Mouse (Mus musculus): Measurements from ENCODE around the gene Zfp217.

DNA sequence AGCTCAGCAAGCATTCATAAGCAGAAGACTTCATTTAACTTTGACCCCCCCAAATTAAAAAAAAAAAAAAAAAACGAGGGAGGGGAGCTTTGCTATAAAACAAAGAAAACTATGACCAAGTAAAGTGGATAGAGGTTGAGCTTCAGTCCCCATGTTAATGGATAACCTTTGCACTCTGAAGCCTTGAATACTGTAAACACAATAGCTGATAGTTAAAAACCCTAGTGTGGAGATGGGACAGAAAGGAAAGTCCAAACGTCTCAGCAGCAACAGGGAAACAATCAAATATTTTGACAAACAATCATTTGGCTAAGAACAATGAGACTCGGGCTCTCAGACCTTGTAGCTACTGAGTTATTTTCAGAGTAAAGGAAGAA lies 15.2 kb downstream of the Zfp217 start:
- TF ChIP-seq CTCF (IDR thresholded peaks at IDR 0.05; ENCODE audit: extremely low read depth, insufficient read depth, low read length) (no peak), POLR2A (IDR thresholded peaks at IDR 0.05; ENCODE audit: extremely low read depth, insufficient read depth, low read length) (no peak)

Data from cortical plate, adult 2 months (tissue).